Mouse (Mus musculus) c-Kit-positive CD71-negative TER-119-negative erythroid progenitor cells, embryonic 14.5 days (primary cell): ENCODE measurements around the gene Sost.

Experiments
- DNase-seq: peaks from one replicate; pipeline ENCODE4 v3.0.0-alpha.2; 2013; ENCODE audit warnings: low read depth

Sost gene

GRCm38 (mm10) chr11:101982981-101983411 lies 16.2 kb upstream of the Sost start:
- DNase-seq: no peak

- DNase-seq: no peak
These were observed 15.0 kb upstream of the Sost start for GRCm38 (mm10) chr11:101981850-101982249.

- no peak for DNase-seq
These were observed 13.9 kb upstream of the Sost start for GRCm38 (mm10) chr11:101980603-101981157.

- no peak for DNase-seq
These were observed 12.3 kb upstream of the Sost start for GRCm38 (mm10) chr11:101979140-101979539.

GRCm38 (mm10) chr11:101976949-101977348 lies 10.1 kb upstream of the Sost start:
- no peak for DNase-seq

- DNase-seq: no peak
These were observed 8.1 kb upstream of the Sost start for GRCm38 (mm10) chr11:101974923-101975322.

- no peak for DNase-seq
These were observed 7.4 kb upstream of the Sost start for GRCm38 (mm10) chr11:101974181-101974580.

GRCm38 (mm10) chr11:101973496-101973895 lies 6.7 kb upstream of the Sost start:
- DNase-seq: no peak

- no peak for DNase-seq
These were observed 5.8 kb upstream of the Sost start for GRCm38 (mm10) chr11:101972651-101973050.

GRCm38 (mm10) chr11:101972097-101972496 lies 5.3 kb upstream of the Sost start:
- no peak for DNase-seq

- no peak for DNase-seq
These were observed 4.6 kb upstream of the Sost start for GRCm38 (mm10) chr11:101971410-101971809.

- DNase-seq: no peak
These were observed 3.0 kb upstream of the Sost start for GRCm38 (mm10) chr11:101969835-101970234.

- DNase-seq: peak; percentile 85
These were observed 2.0 kb upstream of the Sost start for GRCm38 (mm10) chr11:101968791-101969190.

- DNase-seq: no peak
These were observed 1.5 kb upstream of the Sost start for GRCm38 (mm10) chr11:101968311-101968710.

- no peak for DNase-seq
These were observed 1.3 kb downstream of the Sost start for GRCm38 (mm10) chr11:101965553-101965952.

- DNase-seq: no peak
These were observed 2.2 kb downstream of the Sost start for GRCm38 (mm10) chr11:101964647-101965046.

GRCm38 (mm10) chr11:101963473-101964291 lies 3.1 kb downstream of the Sost start:
- no peak for DNase-seq

- DNase-seq: no peak
These were observed 3.8 kb downstream of the Sost start for GRCm38 (mm10) chr11:101963043-101963442.

GRCm38 (mm10) chr11:101957476-101957875 lies 9.3 kb downstream of the Sost start:
- DNase-seq: no peak

GRCm38 (mm10) chr11:101953441-101953840 lies 13.4 kb downstream of the Sost start:
- DNase-seq: no peak

- no peak for DNase-seq
These were observed 14.1 kb downstream of the Sost start for GRCm38 (mm10) chr11:101952541-101953341.

GRCm38 (mm10) chr11:101950021-101950420 lies 16.8 kb downstream of the Sost start:
- DNase-seq: no peak

- DNase-seq: no peak
These were observed 20.3 kb downstream of the Sost start for GRCm38 (mm10) chr11:101946525-101946924.
